Mouse (Mus musculus): ENCODE results near the gene Igdcc3. TPM values are rescaled to one million over a fixed set of nuclear protein-coding genes. Genes with fewer than 3 reads are reported as not detected.

Gene Igdcc3
- polyA plus RNA-seq, 1 experiment: not detected

- Histone ChIP-seq H3K27me3 (ENCODE audit: control insufficient read depth, insufficient read depth, low read length) (no peaks in the 10 kb centered on the region), H3K36me3 (ENCODE audit: control insufficient read depth, insufficient read depth, low read length) (peaks cover 29% of the 10 kb centered on the region), H3K4me1 (ENCODE audit: control insufficient read depth, insufficient read depth, insufficient read length, low read length) (peaks cover 6% of the 10 kb centered on the region), H3K27ac (ENCODE audit: insufficient read depth, low read depth, low read length) (no peak overlapping the region), H3K4me3 (ENCODE audit: low read depth, low read length) (no peak overlapping the region)
- whole genome bisulfite sequencing: 89% methylated on average over 9 of the region's 9 CpGs
- no peak for TF ChIP-seq POLR2A (IDR thresholded peaks at IDR 0.05; ENCODE audit: low read depth, low read length)
- TF ChIP-seq CTCF (IDR thresholded peaks at IDR 0.05; ENCODE audit: extremely low read depth, insufficient read length, insufficient replicate concordance, low read depth, low read length): no peak
Observed at GRCm38 (mm10) chr9:65233243-65233985, 92.4 kb downstream of the Igdcc3 start.

DNA sequence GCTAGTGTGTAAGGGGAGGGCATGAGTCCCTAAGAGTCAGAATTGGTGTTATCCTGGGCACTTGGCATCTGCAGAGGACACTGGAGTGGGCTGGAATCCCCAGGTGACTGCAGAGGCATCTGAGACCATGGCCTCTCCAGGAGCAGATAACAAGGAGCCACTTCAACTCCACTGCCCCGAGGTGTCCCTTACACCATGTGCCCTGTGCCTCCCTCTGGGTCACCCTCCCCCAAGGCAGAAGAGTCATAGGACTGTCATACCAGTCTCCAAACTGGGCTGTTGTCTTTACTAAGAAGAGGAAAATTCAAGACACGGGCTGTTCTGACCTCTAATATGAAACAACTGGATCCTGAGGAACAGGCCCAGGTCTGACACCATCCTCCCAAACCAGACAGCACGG lies 93.7 kb downstream of the Igdcc3 start:
- Histone ChIP-seq H3K27me3 (ENCODE audit: control insufficient read depth, insufficient read depth, low read length) (no peaks in the 10 kb centered on the region), H3K4me1 (ENCODE audit: control insufficient read depth, insufficient read depth, insufficient read length, low read length) (peaks cover 3% of the 10 kb centered on the region), H3K36me3 (ENCODE audit: control insufficient read depth, insufficient read depth, low read length) (peaks cover 29% of the 10 kb centered on the region), H3K4me3 (ENCODE audit: low read depth, low read length) (no peak overlapping the region), H3K27ac (ENCODE audit: insufficient read depth, low read depth, low read length) (no peak overlapping the region)
- WGBS: 85% methylated on average over 3 of the region's 3 CpGs
- no peak for TF ChIP-seq POLR2A (IDR thresholded peaks at IDR 0.05; ENCODE audit: low read depth, low read length)
- no peak for TF ChIP-seq CTCF (IDR thresholded peaks at IDR 0.05; ENCODE audit: extremely low read depth, insufficient read length, insufficient replicate concordance, low read depth, low read length)

Other genes with a start within 250 kb of the Igdcc3 start
- not detected in 2 replicates for gene Slc24a1, start 189.6 kb upstream of the Igdcc3 start, polyA plus RNA-seq (2012; rRNA removed)
- gene Ints14, start 180.3 kb upstream of the Igdcc3 start, polyA plus RNA-seq (2012; rRNA removed): 3.6 and 7.2 TPM in 2 replicates
- gene Hacd3, start 119.5 kb upstream of the Igdcc3 start, polyA plus RNA-seq (2012; rRNA removed): 12.6 and 17.2 TPM in 2 replicates
- gene Dpp8, start 108.8 kb upstream of the Igdcc3 start, polyA plus RNA-seq (2012; rRNA removed): 17.6 and 21.4 TPM in 2 replicates
- 1.8 and 2.3 TPM in 2 replicates for gene Igdcc4, start 39.7 kb upstream of the Igdcc3 start, polyA plus RNA-seq (2012; rRNA removed)
- 10.0 and 16.3 TPM in 2 replicates for gene Parp16, start 54.2 kb downstream of the Igdcc3 start, polyA plus RNA-seq (2012; rRNA removed)
- 1.4 and 1.7 TPM in 2 replicates for gene Cilp, start 124.0 kb downstream of the Igdcc3 start, polyA plus RNA-seq (2012; rRNA removed)
- gene Clpx, start 153.1 kb downstream of the Igdcc3 start, polyA plus RNA-seq (2012; rRNA removed): 5.8 and 7.5 TPM in 2 replicates
- gene Pdcd7, start 204.9 kb downstream of the Igdcc3 start, polyA plus RNA-seq (2012; rRNA removed): 9.2 and 12.9 TPM in 2 replicates
- gene Ubap1l, start 219.9 kb downstream of the Igdcc3 start, polyA plus RNA-seq (2012; rRNA removed): 0.43 and 0.51 TPM in 2 replicates